Mouse (Mus musculus): ENCODE measurements around the gene Irf3. TPM values are rescaled to one million over a fixed set of nuclear protein-coding genes. Genes with fewer than 3 reads are reported as not detected.
"Not testable (repeated sequence)": the region's sequence is repeated elsewhere in the genome, so short reads cannot be mapped to it uniquely, and the experiment has no call there.

Irf3 gene
- polyA plus RNA-seq, 1 experiment: 165 TPM

DNA sequence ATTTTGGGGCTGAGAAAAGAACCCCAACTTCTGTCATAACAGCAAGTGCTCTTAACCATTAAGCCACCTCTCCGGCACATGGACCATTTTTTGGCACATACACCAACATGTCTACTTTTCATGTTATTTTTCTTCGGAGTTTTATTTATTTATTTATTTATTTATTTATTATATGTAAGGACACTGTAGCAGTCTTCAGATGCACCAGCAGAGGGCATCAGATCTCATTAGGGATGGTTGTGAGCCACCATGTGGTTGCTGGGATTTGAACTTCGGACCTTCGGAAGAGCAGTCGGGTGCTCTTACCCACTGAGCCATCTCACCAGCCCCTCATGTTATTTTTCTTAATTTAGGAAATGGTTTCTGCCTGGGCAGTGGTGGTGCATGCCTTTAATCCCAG lies 26.3 kb downstream of the Irf3 start:
- TF ChIP-seq CTCF (IDR thresholded peaks at IDR 0.05; ENCODE audit: control insufficient read depth, insufficient read depth, low read length): 0 out of 2 replicates have a peak, but pooled peaks have one; percentile 6
- H3K4me1 ChIP-seq (ENCODE audit: control insufficient read depth, insufficient read depth, low read length); H3K4me3 ChIP-seq (replicated peaks; ENCODE audit: control insufficient read depth, low read depth, low read length); H3K27ac ChIP-seq (ENCODE audit: control insufficient read depth, insufficient read depth, low read depth, low read length, poor library complexity): not testable (repeated sequence)
- 53% methylated on average over 5 of the region's 5 CpGs for WGBS

- WGBS: 71% methylated on average over 15 of the region's 15 CpGs
- Histone ChIP-seq H3K4me1 (ENCODE audit: control insufficient read depth, insufficient read depth, low read length) (no peaks in the 10 kb centered on the region), H3K27ac (ENCODE audit: control insufficient read depth, insufficient read depth, low read depth, low read length, poor library complexity) (no peak overlapping the region), H3K4me3 (replicated peaks; ENCODE audit: control insufficient read depth, low read depth, low read length) (no peak overlapping the region)
- TF ChIP-seq CTCF (IDR thresholded peaks at IDR 0.05; ENCODE audit: control insufficient read depth, insufficient read depth, low read length) (no peak), POLR2A (IDR thresholded peaks at IDR 0.05; ENCODE audit: borderline replicate concordance, control insufficient read depth, low read depth, low read length) (no peak)
Measured at GRCm38 (mm10) chr7:45024281-45025248, 27.1 kb downstream of the Irf3 start.

DNA sequence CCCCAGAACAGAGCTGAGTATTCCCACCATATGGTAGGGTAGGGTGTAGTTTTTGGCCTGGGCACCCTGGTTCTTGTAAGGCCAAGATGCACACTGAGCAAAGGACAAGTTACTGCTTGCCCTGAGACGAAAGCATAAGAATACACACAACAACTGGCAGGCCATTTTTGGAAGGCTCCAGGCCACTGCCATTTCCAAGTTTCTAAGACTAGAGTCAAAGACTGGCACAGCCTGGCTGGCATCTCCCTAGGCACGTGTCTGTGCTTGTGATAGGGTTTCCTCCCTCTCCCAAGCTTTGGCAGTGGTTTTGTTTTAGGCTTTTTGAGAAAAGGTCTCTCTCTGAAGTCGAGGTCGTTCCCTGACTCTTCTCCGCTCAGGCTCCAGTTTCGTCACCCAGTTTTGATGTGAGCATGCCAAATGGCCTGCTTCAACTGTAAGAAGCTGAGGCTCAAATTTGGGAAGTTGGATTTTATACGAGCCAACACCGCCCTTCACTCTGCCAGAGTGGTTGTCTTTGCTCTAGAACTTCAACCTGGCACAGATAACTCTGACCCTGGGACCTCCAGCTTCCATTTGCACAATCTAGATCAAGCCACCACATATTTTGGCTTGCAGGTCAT lies 28.3 kb downstream of the Irf3 start:
- 45% methylated on average over 8 of the region's 8 CpGs for WGBS
- TF ChIP-seq CTCF (IDR thresholded peaks at IDR 0.05; ENCODE audit: control insufficient read depth, insufficient read depth, low read length): no peak
- no peak for TF ChIP-seq POLR2A (IDR thresholded peaks at IDR 0.05; ENCODE audit: borderline replicate concordance, control insufficient read depth, low read depth, low read length)

GRCm38 (mm10) chr7:45026256-45026655 lies 28.8 kb downstream of the Irf3 start:
- Histone ChIP-seq H3K4me3 (replicated peaks; ENCODE audit: control insufficient read depth, low read depth, low read length) (no peak overlapping the region), H3K4me1 (ENCODE audit: control insufficient read depth, insufficient read depth, low read length) (no peaks in the 10 kb centered on the region), H3K27ac (ENCODE audit: control insufficient read depth, insufficient read depth, low read depth, low read length, poor library complexity) (no peak overlapping the region; the same call in 1 of the 2 replicates)
- WGBS: 86% methylated on average over 2 of the region's 2 CpGs
- TF ChIP-seq POLR2A (IDR thresholded peaks at IDR 0.05; ENCODE audit: borderline replicate concordance, control insufficient read depth, low read depth, low read length) (no peak), CTCF (IDR thresholded peaks at IDR 0.05; ENCODE audit: control insufficient read depth, insufficient read depth, low read length) (no peak)

More for the DNA sequence above, 28.3 kb downstream of the Irf3 start:
- no peak overlapping the region for H3K27ac ChIP-seq (ENCODE audit: control insufficient read depth, insufficient read depth, low read depth, low read length, poor library complexity)
- no peak overlapping the region for H3K4me3 ChIP-seq (replicated peaks; ENCODE audit: control insufficient read depth, low read depth, low read length)
- H3K4me1 ChIP-seq (ENCODE audit: control insufficient read depth, insufficient read depth, low read length): no peaks in the 10 kb centered on the region

DNA sequence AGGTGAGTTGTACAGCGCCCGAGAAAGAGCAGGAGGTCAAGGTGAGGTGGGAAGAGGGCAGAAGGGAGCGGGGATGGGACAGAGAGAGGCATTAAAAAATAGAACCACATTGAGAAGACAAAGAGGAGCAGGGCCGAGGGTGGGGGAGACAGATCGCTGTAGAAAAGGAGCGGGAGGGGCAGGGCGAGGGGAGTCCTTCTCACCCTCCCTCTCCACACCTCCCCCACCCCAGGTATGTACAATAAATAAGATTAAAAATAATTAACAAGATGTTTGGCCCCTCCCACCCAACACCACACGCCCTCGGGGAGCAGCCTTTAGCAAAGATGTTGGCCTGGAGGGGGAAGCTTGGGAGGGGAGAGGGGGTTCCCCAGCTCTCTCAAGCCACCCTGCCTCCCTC lies 30.3 kb downstream of the Irf3 start:
- 88% methylated on average over 9 of the region's 9 CpGs for WGBS
- TF ChIP-seq CTCF (IDR thresholded peaks at IDR 0.05; ENCODE audit: control insufficient read depth, insufficient read depth, low read length): no peak
- no peak for TF ChIP-seq POLR2A (IDR thresholded peaks at IDR 0.05; ENCODE audit: borderline replicate concordance, control insufficient read depth, low read depth, low read length)
- H3K27ac ChIP-seq (ENCODE audit: control insufficient read depth, insufficient read depth, low read depth, low read length, poor library complexity): no peak overlapping the region
- H3K4me1 ChIP-seq (ENCODE audit: control insufficient read depth, insufficient read depth, low read length): no peaks in the 10 kb centered on the region
- no peak overlapping the region for H3K4me3 ChIP-seq (replicated peaks; ENCODE audit: control insufficient read depth, low read depth, low read length)

DNA sequence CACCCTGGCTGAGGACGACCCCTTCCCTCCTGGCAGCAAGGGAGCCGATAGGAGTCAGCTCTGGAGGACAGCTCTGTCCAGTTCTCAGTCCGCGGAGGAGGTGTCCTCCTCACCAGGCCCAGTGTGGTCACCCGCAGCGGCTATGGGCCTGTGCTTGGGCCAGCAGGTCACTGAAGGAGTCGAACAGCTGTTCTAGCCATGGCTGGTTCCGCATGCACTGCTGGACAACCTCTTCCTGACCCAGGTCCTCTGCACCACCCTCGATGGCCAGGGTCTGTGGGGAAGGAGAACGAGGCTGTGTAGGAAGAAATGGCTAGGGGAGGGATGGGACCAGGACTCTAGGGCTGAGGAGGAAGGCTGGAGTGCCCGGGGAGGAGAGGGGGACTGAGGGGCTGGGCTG lies 30.9 kb downstream of the Irf3 start:
- Histone ChIP-seq H3K27ac (ENCODE audit: control insufficient read depth, insufficient read depth, low read depth, low read length, poor library complexity) (no peak overlapping the region), H3K4me3 (replicated peaks; ENCODE audit: control insufficient read depth, low read depth, low read length) (no peak overlapping the region), H3K4me1 (ENCODE audit: control insufficient read depth, insufficient read depth, low read length) (no peaks in the 10 kb centered on the region)
- 84% methylated on average over 11 of the region's 11 CpGs for WGBS
- no peak for TF ChIP-seq CTCF (IDR thresholded peaks at IDR 0.05; ENCODE audit: control insufficient read depth, insufficient read depth, low read length)
- no peak for TF ChIP-seq POLR2A (IDR thresholded peaks at IDR 0.05; ENCODE audit: borderline replicate concordance, control insufficient read depth, low read depth, low read length)

- Histone ChIP-seq H3K4me1 (ENCODE audit: control insufficient read depth, insufficient read depth, low read length) (no peaks in the 10 kb centered on the region), H3K27ac (ENCODE audit: control insufficient read depth, insufficient read depth, low read depth, low read length, poor library complexity) (no peak overlapping the region), H3K4me3 (replicated peaks; ENCODE audit: control insufficient read depth, low read depth, low read length) (no peak overlapping the region)
- WGBS: 85% methylated on average over 6 of the region's 6 CpGs
- TF ChIP-seq CTCF (IDR thresholded peaks at IDR 0.05; ENCODE audit: control insufficient read depth, insufficient read depth, low read length): no peak
- no peak for TF ChIP-seq POLR2A (IDR thresholded peaks at IDR 0.05; ENCODE audit: borderline replicate concordance, control insufficient read depth, low read depth, low read length)
Measured at GRCm38 (mm10) chr7:45029995-45030394, 32.5 kb downstream of the Irf3 start.

DNA sequence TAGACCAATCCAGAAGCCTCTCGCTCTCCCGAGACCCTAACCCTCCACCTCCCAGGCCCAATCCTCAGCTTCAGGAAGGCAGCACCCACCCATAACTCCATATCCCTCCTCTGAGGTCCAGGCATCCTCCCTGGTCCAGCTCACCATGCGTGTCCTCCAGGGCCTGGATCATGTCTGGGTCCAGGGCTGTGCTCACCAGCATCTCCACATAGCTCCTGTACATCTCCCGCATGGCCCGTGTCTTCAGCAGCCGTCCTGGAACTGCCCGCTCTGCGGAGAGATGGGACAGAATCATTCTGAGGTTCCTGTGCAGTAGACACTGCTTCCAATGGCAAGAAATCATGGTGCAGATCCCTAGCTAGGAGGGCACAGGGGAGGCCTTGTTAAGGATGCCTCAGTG lies 33.4 kb downstream of the Irf3 start:
- WGBS: 95% methylated on average over 8 of the region's 8 CpGs
- H3K4me3 ChIP-seq (replicated peaks; ENCODE audit: control insufficient read depth, low read depth, low read length): no peak overlapping the region
- no peak for TF ChIP-seq POLR2A (IDR thresholded peaks at IDR 0.05; ENCODE audit: borderline replicate concordance, control insufficient read depth, low read depth, low read length)
- no peak for TF ChIP-seq CTCF (IDR thresholded peaks at IDR 0.05; ENCODE audit: control insufficient read depth, insufficient read depth, low read length)
- H3K27ac ChIP-seq (ENCODE audit: control insufficient read depth, insufficient read depth, low read depth, low read length, poor library complexity): no peak overlapping the region
- H3K4me1 ChIP-seq (ENCODE audit: control insufficient read depth, insufficient read depth, low read length): no peaks in the 10 kb centered on the region

Measured in bone marrow, adult 2 months (tissue).